Mouse (Mus musculus) spleen, adult 18-20 months (tissue): Measurements from ENCODE around the gene Efcab12.

ENCODE experiments used
- DNase-seq, 2 experiments: peaks; one replicate each; pipeline ENCODE4 v3.0.0; 2022; ENCODE audit warnings: mixed read lengths in 2 of 2

The Efcab12 gene

DNA sequence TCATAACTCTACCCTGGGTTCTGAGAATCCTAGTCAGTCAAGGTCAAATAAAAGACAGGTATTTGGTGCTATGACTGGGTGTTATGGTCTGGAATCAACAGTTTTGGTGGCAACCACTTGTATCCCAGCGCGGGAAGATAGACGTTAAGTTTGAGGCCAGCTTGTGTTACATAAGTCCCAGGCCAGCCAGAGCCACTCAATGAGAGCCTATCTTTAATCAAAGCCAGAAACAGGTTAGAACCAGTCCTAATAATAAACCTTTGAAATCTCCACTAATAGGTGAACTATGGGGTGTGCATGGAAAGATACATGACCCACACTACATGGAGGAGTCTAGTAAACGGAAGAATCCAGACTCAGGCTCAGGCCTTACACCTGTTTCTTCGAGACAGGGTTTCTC, 533 bp upstream of the Efcab12 start:
- no peak for DNase-seq

DNA sequence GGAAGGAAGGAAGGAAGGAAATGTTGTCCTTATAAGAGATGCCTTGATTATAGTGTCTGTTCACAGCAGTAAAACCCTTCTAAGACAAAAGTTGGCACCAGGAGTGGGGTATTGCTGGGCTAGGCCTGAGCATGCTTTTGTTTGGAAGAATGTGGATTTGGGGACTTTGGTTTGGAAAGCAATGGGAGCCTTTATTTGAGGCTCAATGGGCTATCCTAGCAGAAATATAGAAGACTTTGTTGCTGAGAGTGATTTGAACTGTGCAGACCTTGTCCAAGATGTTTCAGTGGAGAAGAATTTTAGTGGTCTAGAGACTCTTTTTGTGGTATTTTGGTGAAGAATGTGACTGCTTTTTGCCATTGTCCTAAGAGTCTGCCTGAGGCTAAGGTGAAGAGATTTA, 4.4 kb downstream of the Efcab12 start:
- no peak for DNase-seq

DNA sequence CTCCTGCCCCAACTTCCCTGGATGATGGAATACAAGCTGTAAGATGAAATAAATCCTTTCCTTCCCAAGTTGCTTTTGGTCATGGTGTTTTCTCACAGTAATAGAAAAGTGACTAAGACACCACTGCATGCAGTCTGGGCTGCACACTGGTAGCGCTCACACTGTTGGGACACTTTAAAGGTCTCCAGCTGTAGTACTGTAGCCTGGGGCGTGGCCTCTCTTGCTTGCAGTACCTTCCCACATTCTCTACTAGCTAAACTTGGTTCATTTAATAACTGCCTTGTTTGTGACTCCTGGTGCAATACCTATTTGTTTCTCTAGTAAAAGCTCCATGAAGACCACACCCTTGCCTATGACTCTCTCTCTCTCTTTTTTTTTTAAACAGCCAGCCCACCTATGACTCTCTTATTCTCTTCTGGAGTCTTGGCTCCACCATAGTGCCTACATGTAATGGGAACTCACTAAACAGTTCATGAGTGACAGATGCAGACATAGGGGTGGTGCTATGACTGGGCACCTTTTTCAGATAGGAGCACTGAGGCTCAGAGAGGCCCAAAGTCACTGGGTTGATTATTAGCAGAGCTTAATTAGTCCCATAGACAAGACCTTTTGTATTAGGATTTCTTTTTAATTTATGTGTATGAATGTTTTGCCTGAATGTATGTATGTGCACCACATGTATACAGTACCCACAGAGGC, 5.9 kb downstream of the Efcab12 start:
- no peak for DNase-seq

DNA sequence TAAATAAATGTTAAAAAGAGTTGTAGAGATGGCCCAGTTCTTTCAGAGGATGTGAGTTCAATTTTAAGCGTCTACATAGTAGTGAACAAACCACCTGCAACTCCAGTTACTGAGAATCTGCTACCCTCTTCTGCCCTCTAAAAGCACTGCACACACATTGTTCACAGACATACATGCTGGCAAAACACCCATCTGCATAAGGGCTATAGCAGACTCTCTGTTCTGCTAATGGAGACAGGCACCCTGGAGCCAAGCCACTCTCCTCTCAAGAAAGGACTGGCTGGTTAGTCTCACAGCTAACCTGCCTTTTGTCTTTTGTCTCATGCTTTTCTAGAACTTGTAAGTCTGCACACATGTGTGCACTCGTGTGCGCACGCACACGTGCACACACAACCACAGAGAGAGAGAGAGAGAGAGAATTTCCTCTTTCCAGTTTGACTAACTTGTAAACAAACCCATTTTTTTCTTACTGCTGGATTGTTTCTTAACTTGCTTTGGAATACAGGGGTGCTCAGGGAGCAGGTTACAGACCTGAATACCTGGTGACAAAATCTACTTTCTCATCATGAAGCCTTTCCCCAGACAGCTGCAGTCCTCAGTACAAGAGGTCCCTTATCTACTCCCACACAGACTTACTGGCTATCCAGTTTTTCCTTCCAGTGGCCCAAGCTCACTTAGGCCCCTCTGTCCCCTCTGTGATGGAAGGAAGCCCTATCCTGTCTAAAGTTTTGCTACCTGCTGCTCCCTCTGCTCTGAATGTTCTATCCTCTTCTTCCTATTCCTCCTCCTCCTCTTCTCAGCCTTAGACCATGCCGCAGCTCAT, 7.2 kb downstream of the Efcab12 start:
- DNase-seq = no peak

DNA sequence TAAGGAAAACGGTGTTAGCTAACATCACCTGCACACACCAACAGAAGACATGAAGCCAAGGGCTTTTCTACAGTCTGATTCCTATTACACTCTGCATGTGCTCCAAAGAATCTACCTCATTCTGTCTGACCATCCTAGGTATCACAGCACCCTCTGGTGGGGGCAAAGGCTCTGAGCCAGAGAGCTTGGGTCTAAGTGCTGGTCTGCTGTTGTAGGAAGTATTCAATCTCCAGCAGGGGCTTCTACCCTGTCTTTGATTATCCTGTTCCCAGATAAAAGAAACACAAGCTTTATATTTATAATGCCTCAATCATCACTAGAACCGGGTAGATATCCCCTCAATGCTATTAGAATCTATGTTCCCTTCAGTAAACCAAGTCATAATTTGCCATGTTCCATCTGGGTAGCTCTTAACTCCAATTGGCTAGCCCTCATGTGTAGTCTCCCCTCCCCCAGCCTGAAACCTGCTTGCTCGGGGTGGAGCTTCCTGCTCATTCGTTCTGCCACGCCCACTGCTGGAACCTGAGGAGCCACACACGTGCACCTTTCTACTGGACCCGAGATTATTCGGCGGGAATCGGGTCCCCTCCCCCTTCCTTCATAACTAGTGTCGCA, 14.3 kb downstream of the Efcab12 start:
- peak; percentile 40 to 67 for DNase-seq

DNA sequence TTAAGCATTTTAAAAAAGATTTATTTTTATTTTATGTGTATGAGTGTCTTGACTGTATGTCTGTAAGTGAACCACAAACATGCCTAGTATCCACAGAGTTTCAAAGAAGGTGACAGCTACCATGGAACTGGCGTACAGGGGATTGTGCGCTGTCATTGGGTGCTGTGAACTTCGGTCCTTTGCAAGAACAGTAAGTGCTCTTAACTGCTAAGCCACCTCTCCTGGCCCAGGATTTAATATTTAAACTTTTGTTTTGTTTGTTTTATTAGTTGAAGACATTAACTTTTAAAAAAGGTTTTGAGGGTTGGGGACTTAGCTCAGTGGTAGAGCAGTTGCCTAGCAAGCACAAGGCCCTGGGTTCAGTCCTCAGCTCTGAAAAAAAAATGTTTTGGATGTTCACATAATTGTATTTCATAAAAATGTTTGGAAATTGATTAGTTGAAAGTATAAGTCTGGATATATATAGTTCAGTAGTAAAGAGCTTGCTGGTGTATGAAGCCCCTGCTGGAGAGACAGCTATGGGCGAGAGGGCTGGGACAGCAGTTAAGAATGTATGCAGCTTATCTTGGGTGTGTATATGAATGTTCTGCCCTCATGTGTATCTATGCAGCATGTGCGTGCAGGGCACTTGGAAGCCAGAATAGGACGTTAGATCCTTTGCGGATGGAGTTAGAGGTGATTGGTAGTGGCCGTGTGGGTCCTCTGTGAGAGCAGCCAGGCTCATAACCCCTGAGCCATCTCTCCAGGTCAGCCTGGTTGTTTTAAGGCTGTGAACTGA, 16.8 kb downstream of the Efcab12 start:
- no peak for DNase-seq

DNA sequence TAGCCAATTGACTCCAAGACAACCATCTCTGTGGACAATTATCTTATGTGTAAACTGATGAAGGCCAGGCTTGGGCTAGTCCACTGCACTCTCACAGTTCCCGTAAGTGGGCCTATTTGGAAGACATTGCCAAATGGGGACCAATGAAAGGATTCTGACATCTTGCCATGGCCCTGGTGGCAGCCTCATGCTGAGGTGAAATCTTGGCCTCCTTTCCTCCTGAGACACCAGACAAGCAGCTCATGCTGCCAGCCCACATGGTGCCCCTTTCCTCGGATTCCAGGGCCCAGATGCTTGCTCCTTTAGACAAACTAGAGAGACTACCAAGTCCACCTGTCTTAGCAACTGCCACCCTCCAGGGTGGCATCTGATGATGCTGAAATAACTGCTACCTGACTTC, 20.1 kb downstream of the Efcab12 start:
- no peak for DNase-seq

DNA sequence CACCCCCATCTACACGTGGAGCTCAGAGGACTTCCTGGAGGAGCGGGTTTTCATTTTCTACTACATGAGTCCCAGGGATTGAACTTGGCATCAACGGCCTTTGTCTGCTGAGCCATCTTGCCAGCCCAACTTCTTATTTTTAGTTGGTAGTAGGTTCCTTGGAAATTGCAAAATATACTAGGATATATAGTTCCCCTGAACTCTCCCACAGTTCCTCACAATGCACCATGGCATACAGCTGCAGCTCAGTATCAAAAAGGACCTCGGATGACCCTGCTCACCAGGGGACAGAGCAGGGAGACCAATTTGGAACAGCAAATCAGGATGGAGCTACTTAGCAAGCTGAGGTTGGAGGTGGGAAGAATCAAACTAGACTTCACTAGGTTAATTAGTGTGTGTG, 23.2 kb downstream of the Efcab12 start:
- no peak for DNase-seq

DNA sequence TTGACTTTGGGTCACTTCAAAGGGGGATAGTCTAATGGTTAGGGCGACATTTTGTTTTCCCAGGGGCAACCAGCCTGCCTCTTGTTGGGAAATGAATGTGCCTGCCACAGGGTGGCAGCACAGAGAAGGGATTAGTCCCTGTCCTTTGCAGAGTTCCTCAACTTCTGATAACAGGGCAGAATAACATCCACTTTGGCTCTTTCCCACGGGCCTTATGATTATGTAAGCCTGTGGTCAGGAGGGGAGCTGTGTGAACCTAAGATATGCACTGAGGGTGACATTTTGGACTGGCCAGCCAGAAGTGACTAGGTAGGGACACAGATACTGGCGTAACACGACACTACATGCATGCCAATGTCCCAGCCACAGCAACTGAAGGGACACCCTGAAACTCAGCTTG, 24.1 kb downstream of the Efcab12 start:
- DNase-seq = peak; percentile 23 to 56

DNA sequence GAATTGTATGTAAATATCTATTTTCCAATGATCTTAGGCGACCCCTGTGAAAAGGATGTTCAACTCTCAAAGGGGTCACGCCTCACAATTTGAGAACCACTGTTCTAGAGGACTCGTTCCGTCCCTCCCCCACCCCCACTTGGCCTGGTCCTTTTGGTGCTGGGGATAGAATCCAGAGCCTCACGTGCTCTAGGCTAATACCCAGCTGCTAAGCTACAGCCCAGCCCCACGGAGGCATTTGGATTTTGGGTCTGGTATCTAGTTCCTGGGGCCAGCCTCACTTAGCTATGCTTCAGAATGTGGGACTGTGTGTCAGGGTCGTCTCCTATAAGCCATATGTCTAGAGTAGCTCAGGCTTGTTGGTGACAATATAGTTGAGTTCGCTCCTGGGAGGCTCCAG, 26.6 kb downstream of the Efcab12 start:
- no peak for DNase-seq

DNA sequence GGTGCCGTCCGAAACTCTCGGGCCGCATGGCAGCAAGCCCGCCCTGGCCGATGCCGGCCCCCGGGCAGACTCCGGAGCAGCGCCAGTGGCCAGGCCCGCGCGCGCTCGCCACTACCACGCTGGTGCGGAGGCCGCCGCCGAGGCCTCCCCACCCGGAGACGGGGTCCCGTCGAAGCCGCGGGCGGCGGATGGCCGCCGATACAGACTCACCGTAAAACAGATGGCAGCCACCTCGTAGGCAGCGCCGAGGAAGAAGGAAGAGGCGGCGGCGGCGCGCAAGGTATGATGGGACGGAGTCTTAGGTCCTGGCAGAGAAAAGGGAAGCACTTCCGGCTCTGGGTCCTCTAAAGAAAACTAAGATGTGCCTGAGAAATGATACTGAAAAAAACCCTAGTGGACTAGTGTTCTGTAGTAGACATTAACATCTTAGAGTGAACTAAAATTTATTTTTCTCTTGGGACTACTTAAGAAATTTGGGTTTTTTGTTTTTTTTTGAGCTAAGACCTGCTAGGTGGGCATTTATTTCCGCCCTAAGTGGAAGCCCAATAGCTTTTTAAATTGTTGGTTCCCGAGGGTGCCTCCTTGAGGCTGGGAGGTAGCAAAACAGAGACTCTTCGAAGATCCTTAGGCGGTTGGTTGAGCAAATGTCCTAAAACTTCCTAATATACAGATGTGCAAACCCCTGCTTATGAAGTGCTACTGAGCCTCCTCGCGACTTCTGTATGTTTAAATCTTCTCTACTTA, 29.6 kb downstream of the Efcab12 start, which contains the start of gene Rpl32:
Rpl32 (minus strand) TSS at position 260 of the 744 bp plus-strand sequence.
- DNase-seq = peak; percentile 75 to 83

DNA sequence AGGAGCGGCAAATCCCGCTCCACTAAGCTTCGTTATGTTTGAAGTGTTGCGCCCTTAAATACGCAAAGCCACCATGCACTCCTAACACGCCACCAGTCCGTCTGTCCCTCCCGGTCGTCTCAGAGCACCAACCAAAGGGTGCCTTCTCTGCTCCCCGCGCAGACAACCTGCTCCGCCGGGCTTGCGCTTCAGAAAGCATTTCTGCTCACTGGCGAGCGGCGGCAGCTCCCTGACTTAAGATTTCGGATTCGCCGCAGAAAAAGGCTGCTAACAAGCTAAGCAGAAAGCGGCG, 30.1 kb downstream of the Efcab12 start:
- DNase-seq = no peak

DNA sequence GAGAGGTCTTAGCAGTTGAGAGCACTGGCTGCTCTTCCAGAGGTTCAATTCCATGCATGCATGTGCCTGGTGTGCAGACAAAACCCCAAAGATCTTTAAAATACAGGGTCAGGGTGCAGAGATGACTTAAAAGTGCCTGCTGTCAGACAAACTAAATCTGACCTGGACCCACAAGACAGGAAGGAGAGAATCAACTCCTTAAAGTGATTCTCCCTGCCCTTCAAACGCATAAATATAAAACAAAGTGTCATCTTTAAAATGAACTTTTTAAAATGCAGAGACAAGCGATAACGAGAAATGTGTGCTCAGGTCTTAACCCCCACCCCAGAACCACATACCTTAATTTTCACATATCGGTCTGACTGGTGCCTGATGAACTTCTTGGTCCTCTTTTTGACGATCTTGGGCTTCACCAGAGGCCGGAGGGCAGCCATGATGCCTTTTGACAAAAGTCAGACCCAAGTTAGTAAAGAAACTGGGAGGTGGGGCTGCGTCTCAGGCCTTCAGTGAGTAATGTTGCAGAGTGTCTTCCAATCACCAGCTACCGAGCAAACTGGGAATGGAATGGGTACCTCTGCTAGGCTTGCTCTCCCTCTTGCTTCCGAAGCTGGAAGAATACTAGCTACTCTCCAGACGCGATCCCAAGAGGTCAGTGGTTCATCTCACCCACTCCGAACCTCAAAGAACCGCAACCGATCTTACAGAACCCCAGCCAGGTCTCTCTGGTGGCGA, 30.6 kb downstream of the Efcab12 start:
- DNase-seq = no peak

DNA sequence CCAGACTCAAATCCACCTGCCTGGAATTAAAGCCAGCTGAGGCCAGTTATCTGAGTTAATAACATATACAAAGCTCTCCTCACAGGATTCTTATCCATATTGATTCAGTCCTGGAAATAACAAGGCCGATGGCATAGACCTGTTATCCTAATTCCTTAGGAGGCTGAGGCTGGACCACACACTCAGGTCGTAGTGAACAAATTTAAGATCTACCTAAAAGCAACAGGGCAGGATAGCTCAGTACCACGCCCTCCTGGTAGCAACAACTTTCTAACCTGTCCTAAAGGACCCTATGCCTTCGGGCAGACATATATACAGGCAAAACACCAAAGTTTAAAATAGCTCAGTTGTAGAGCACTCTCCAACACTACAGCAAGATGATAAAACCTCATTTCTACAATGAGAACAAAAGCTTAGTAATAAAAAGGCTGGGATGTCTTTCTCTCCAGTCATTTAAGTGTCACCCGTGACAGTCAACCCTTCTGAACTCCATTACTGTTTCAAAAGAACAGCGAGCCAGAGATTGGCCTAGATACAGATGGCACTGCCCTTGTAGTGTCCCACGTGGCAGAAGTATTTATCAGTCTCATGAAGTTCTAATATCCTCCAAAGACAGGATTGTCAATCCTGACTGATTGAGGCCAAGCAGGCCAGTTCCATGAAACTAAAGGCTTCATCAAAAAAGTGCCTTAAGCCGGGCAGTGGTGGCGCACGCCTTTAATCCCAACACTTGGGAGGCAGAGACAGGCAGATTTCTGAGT, 33.6 kb downstream of the Efcab12 start:
- no peak for DNase-seq

DNA sequence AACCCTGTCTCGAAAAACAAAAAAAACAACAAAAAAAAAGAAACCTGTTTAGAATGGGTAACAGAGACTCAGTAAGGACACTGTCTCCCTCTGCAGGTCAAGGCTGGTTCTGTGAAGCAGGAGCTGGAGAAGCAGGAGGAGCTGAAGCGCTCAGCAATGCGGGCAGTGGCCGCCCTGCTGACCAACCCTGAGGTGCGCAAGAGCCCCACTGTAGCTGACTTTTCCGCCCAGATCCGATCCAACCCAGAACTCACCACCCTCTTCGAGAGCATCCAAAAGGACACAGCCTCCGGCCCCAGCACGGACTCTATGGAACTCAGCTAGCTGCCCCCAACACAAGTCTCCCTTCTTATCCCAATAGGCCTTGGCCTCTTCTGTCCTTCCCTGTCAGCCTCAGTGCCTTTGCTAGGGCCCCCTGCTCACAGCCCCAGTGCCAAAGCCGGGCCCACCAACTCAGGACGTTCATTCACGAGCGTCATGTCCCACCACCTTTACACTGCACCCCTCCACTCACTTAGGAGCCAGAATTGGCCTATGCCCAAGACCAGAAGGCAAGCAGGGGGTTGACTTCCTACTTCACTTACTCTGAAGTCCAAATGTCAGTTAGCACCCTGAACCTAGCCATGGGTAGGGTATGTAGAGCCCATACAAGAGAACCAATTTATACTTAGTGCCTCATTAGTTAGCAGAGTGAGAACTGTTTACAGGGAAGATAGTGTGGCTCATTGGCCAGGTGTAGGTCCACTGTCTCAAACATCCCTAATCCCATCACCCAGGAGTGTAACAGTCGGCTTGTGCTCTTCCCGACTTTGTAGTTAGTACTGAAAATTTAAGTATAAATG, 34.5 kb downstream of the Efcab12 start:
- peak; percentile 16 to 53 for DNase-seq

DNA sequence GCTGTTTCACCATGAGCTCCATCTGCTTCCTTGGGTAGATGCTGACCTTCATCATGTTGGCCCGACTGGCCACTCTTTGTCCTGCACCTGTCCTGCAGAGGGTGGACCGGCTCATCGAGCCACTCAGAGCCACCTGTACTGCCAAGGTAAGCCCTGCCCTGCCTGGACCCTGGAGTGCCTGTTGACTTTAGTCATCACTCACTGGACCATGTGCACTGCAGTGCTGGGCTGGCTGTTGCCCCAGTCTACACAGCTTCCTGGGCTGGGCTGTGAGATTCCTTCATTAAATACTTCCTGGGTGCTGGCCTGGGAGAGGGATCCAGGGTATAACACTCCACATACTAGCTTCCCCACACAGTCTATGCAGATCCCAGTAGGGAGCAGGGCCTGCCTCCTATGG, 36.4 kb downstream of the Efcab12 start:
- DNase-seq = no peak

DNA sequence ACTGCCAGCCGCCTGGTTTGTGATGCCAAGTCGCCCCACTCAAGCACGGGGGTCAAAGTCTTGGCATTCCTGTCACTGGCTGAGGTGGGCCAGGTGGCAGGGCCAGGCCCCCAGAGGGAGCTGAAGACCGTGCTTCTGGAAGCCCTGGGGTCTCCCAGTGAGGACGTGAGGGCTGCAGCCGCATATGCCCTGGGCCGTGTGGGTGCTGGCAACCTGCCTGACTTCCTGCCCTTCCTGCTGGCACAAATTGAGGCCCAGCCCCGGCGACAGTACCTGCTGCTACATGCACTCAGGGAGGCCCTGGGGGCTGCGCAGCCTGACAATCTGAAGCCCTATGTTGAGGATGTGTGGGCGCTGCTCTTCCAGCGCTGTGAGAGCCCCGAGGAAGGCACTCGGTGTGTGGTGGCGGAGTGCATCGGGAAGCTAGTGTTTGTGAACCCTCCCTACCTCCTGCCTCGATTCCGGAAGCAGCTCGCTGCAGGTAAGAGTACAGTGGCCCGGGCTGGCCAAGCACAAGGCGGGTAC, 45.5 kb downstream of the Efcab12 start:
- DNase-seq = no peak

DNA sequence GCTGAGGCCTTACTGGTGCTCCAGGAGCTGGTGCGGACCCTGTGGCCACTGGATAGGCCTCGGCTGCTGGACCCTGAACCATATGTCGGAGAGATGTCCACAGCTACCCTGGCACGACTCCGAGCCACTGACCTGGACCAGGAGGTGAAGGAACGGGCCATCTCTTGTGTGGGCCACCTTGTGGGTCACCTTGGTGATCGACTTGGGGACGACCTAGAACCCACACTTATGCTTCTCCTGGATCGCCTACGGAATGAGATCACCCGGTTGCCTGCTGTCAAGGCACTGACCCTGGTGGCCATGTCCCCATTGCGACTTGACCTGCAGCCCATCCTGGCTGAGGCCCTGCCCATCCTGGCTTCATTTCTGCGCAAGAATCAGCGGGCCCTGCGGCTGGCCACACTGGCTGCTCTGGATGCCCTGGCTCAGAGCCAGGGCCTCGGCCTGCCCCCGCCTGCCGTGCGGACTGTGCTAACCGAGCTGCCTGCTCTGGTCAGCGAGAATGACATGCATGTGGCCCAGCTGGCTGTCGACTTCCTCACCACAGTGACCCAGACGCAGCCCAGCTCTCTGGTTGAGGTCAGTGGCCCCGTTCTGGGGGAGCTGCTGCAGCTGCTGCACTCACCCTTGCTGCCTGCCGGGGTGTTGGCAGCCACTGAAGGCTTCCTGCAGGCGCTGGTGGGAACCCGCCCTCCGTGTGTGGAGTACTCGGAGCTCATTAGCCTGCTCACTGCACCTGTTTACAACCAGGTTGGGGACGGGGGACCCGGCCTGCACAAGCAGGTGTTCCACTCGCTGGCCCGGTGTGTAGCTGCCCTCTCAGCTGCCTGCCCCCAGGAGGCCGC, 46.1 kb downstream of the Efcab12 start:
- peak; percentile 31 for DNase-seq

DNA sequence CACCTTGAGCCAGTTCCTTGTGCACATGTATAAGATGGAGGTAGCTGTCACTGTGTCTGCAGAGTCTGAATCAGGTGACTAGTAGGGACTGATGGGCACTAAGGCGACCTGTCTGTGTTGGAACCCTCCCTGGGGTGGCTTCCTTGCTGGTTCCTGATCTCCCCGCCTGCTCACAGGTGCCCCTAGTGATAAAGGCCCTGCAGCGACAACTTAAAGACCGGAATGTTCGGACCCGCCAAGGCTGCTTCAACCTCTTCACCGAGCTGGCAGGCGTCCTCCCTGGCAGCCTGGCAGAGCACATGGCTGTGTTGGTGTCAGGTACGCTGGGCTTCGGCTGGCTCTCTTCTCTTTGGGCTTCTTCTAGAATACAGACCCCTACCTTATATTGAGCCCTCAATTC, 47.2 kb downstream of the Efcab12 start:
- DNase-seq = no peak
